Mouse (Mus musculus) embryonic fibroblast, embryonic 13.5 days (primary cell): ENCODE results near the gene Sugct. TPM values are rescaled to one million over a fixed set of nuclear protein-coding genes. Genes with fewer than 3 reads are reported as not detected.

ENCODE experiments used
- H3K27ac ChIP-seq: 2 replicates; pipeline ENCODE4 v1.5.1; 2012; ENCODE audit warnings: low read length, control low read depth, inconsistent platforms; ENCODE audit not compliant: insufficient read depth
- H3K4me1 ChIP-seq: 2 replicates; pipeline ENCODE4 v1.6.1; 2011; ENCODE audit warnings: low read length; ENCODE audit not compliant: control insufficient read depth, insufficient read depth
- H3K4me3 ChIP-seq: 2 replicates; pipeline ENCODE4 v1.5.1; 2011; ENCODE audit warnings: mild to moderate bottlenecking, control low read depth, low read length; ENCODE audit not compliant: insufficient read depth
- CTCF ChIP-seq: IDR thresholded peaks from 2 replicates; pipeline ENCODE4 v1.5.1; 2011; ENCODE audit warnings: mild to moderate bottlenecking, control low read depth, low read length, moderate library complexity, borderline replicate concordance; ENCODE audit not compliant: insufficient read depth
- POLR2A ChIP-seq: IDR thresholded peaks from 2 replicates; pipeline ENCODE4 v1.6.1; 2011; ENCODE audit warnings: low read depth, mild to moderate bottlenecking, control low read depth, low read length, moderate library complexity
- polyA plus RNA-seq: library from polyadenylated mRNA; stranded (reverse); fragments of >200 nt; gene quantifications from 2 replicates; pipeline ENCODE4 v1.2.4, GENCODE M21; 2011; ENCODE audit warnings: low read depth; ENCODE audit not compliant: missing spikeins, insufficient read length

Sugct gene
- polyA plus RNA-seq, 1 experiment = 2.1 TPM

GRCm38 (mm10) chr13:17695898-17696580 lies 686 bp upstream of the Sugct start:
- H3K27ac ChIP-seq = peak overlapping the region; percentile 88
- no peak for TF ChIP-seq CTCF
- no peak for TF ChIP-seq POLR2A

GRCm38 (mm10) chr13:17694414-17694813 lies 939 bp downstream of the Sugct start:
- TF ChIP-seq POLR2A (peak; percentile 40; the same call in 1 of the 2 replicates), CTCF (no peak)
- peaks cover 6% of the 10 kb centered on the region for H3K4me1 ChIP-seq
- H3K4me3 ChIP-seq = peak overlapping the region; percentile 87
- H3K27ac ChIP-seq = peak overlapping the region; percentile 88

More at GRCm38 (mm10) chr13:17695898-17696580, 686 bp upstream of the Sugct start:
- Histone ChIP-seq H3K4me3 (peak overlapping the region; percentile 54), H3K4me1 (peaks cover 3% of the 10 kb centered on the region; the same call in 1 of the 2 replicates)

- peaks cover 6% of the 10 kb centered on the region for H3K4me1 ChIP-seq
- H3K4me3 ChIP-seq = no peak overlapping the region
- peak overlapping the region; percentile 88 for H3K27ac ChIP-seq
- TF ChIP-seq CTCF (no peak), POLR2A (no peak)
These were observed 1.5 kb downstream of the Sugct start for GRCm38 (mm10) chr13:17693816-17694215.

- peaks cover 3% of the 10 kb centered on the region for H3K4me1 ChIP-seq
- H3K27ac ChIP-seq = no peak overlapping the region
- no peak overlapping the region for H3K4me3 ChIP-seq
- TF ChIP-seq POLR2A = no peak
- TF ChIP-seq CTCF = no peak
These were observed 3.9 kb downstream of the Sugct start for GRCm38 (mm10) chr13:17691436-17691835.

GRCm38 (mm10) chr13:17690686-17691085 lies 4.7 kb downstream of the Sugct start:
- peaks cover 3% of the 10 kb centered on the region for H3K4me1 ChIP-seq
- TF ChIP-seq CTCF (no peak), POLR2A (no peak)
- peak overlapping the region; percentile 78 for H3K27ac ChIP-seq
- H3K4me3 ChIP-seq = no peak overlapping the region

GRCm38 (mm10) chr13:17689461-17689860 lies 5.9 kb downstream of the Sugct start:
- Histone ChIP-seq H3K4me3 (no peak overlapping the region), H3K4me1 (peaks cover 3% of the 10 kb centered on the region), H3K27ac (no peak overlapping the region)
- no peak for TF ChIP-seq CTCF
- no peak for TF ChIP-seq POLR2A

GRCm38 (mm10) chr13:17671122-17671521 lies 24.2 kb downstream of the Sugct start:
- Histone ChIP-seq H3K4me1 (no peaks in the 10 kb centered on the region), H3K4me3 (no peak overlapping the region), H3K27ac (no peak overlapping the region)
- TF ChIP-seq CTCF (no peak), POLR2A (no peak)

- no peaks in the 10 kb centered on the region for H3K4me1 ChIP-seq
- TF ChIP-seq CTCF (no peak), POLR2A (no peak)
- no peak overlapping the region for H3K4me3 ChIP-seq
- H3K27ac ChIP-seq = no peak overlapping the region
These were observed 28.0 kb downstream of the Sugct start for GRCm38 (mm10) chr13:17667380-17667779.

- no peak for TF ChIP-seq CTCF
- TF ChIP-seq POLR2A = no peak
- no peak overlapping the region for H3K27ac ChIP-seq
- H3K4me1 ChIP-seq = no peaks in the 10 kb centered on the region
- no peak overlapping the region for H3K4me3 ChIP-seq
These were observed 53.1 kb downstream of the Sugct start for GRCm38 (mm10) chr13:17642294-17642693.

- H3K27ac ChIP-seq = no peak overlapping the region
These were observed 57.3 kb downstream of the Sugct start for GRCm38 (mm10) chr13:17638008-17638407.

GRCm38 (mm10) chr13:17627108-17627507 lies 68.2 kb downstream of the Sugct start:
- no peak for TF ChIP-seq POLR2A
- no peak for TF ChIP-seq CTCF
- Histone ChIP-seq H3K27ac (no peak overlapping the region), H3K4me1 (no peaks in the 10 kb centered on the region), H3K4me3 (no peak overlapping the region)

More at GRCm38 (mm10) chr13:17638008-17638407, 57.3 kb downstream of the Sugct start:
- Histone ChIP-seq H3K4me3 (no peak overlapping the region), H3K4me1 (no peaks in the 10 kb centered on the region)
- TF ChIP-seq POLR2A (no peak), CTCF (no peak)
